Mouse (Mus musculus) B cell, adult 2 months (primary cell): Measurements from ENCODE around the gene Upk3a.
"Not testable (repeated sequence)": the region's sequence is repeated elsewhere in the genome, so short reads cannot be mapped to it uniquely, and the experiment has no call there.

Source experiments
- DNase-seq, 2 experiments: peaks; one replicate each; pipeline ENCODE4 v3.0.0; 2022

Upk3a gene

GRCm38 (mm10) chr15:85000984-85001982 lies 15.7 kb upstream of the Upk3a start:
- peak; percentile 87 to 89 for DNase-seq

DNA sequence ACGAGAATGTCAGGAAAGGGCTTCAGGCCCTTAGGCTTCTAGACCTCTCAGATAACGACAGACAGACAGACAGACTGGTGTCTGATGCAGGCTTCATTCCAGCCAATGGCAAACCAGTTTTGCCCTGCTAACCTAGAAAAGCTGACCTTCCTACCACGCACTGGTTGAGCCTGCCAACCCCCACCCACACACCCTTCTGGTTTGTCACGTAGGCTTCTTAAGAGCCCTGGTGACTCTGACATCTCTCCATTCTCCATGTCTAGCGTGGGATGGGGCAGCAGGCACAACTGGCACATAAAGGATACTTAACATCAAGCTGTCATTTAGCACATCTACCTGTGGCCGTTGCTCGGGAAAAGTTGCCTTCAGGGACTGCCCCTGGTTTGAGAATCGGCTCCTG lies 7.3 kb upstream of the Upk3a start:
- no peak for DNase-seq

DNA sequence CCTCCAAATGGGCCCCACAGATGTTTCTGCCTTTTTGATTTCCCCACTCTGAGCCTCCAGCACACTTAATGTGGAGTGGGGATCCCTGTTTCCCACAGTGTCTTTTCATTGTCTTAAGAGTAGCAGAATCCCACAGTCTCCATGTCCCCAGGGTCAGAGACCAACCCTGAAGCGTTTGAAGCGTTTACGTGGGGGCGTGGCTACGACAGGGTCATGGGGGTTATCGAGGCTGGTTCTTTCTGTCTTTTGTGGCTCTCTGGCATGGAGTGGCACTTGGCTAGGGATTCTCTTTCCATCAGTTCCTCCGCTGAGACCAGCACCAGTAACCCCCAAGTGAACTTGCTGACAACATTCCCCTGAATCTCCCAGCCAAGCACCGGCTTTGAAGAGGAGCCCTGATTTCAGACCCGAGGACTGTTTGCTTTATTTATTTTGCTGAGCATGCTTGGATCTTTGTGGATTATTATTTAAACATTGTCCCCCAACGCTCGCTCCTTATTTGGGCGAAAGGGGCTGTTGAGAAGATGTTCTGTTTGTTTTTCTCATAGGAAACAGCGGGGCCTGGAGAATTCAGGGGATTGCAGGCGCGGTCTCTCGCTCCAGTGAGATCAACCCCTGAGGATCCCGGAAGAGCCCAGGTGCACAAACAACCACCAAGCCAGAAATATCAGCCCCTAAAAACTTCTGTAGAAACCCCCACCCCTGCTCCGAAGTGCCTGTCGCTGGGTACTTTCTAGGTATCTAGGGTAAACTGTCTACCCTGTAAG lies 4.9 kb upstream of the Upk3a start:
- no peak for DNase-seq

- no peak for DNase-seq
Observed at GRCm38 (mm10) chr15:85012662-85013054, 4.3 kb upstream of the Upk3a start.

DNA sequence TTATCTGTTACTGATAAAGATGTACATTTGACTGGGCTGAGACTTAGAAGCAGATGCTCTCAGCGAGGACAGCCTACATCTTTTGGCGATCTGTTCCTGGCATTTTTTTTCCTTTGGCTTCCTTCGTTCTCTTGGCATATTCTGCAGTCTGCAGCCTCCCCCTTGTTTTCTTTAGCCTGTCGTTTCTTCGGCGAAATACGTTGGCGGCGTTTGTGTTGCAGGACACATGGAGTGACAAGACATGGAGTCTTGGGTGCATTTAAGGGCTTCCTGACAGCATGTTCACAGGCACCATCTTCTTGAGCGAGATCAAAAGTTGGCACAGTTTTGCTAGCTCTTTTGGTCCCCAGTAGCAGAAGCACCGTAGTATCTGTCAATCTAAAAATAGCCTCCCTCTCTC lies 1.2 kb upstream of the Upk3a start:
- no peak for DNase-seq

GRCm38 (mm10) chr15:85022211-85022610 lies 5.3 kb downstream of the Upk3a start:
- DNase-seq = no peak

DNA sequence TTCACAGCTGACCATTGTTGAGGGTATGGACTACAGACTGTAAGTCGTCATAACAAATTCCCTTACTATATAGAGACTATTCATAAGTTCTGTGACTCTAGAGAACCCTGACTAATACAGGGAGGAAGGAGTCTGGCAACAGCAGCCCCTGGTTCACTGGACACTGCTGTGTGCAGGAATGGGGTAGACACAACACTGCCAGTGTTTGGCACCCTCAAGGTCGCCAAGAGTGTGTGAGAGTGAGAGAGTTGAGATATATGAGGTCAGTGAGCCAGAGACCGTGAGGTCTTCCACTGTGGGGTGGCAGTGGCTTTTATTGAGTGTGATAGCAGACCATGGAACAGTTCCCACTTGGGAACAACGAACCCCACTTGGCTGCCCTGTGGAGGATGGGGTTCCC lies 9.3 kb downstream of the Upk3a start:
- no peak for DNase-seq

- DNase-seq = no peak
Observed at GRCm38 (mm10) chr15:85027740-85028139, 10.8 kb downstream of the Upk3a start.

- DNase-seq = not testable (repeated sequence)
Observed at GRCm38 (mm10) chr15:85028648-85029047, 11.7 kb downstream of the Upk3a start, which contains the start of gene Fam118a. Gene Fam118a (plus strand): TSS chr15:85028948.

- not testable (repeated sequence) for DNase-seq
Observed at GRCm38 (mm10) chr15:85030643-85031042, 13.7 kb downstream of the Upk3a start.

- DNase-seq = no peak
Observed at GRCm38 (mm10) chr15:85031866-85032265, 14.9 kb downstream of the Upk3a start.

DNA sequence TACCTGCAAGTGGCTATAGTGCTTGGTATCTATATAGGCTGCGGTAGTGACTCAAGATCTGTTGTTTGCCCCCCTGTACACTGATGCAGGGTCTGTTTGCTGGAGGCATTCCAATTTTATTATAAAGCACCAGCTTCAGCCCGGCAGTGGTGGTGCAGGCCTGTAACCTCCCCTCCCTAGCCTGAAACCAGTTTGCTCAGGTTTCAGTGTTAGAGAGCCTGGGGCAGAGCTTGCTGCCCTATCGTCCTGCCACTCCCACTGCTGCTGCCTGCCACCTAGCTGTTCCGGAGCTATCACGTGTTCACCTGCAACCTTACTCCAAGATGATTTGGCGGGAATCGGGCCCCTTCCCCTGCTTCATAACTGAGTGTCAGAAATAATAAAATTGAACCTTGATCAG lies 17.0 kb downstream of the Upk3a start:
- not testable (repeated sequence) for DNase-seq

DNA sequence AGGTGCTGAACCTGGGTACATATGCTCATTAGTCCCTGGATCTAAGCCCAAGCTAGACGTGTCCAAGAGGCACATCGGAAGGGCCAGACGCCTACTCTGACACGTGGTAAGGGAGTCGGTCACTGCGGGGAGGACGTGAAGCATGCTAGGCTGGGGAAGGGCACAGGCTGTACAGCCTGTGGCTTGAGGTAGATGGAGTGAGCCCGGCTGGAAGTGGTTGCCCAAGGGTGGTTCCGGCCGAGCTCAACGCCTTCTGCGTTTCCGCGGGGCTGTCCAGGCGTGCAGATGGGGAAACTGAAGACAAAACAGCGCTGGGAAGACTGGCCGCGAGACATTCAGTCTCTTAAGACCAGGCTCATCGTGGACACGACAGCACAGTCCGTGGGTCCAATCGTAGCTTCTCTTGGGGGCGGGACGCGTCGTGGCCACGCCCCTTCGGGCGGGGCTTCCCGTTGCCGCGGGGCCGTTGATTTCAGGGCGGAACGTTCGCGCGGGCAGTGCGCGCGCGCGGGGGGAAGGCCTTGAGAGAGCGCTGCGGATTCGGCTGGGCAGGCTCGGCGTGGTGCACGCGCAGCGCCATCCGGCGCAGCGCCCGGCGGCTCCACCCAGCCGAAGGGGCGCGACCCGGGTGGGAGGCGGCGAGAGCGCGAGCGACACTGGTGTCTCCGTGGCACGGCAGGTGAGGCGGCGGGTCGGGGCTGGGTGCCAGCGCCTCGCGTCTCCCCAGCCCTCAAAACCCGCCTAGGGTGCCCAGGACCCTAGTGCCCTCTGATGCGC lies 19.8 kb downstream of the Upk3a start:
- peak; percentile 99 for DNase-seq

GRCm38 (mm10) chr15:85037343-85037690 lies 20.4 kb downstream of the Upk3a start:
- no peak for DNase-seq

GRCm38 (mm10) chr15:85041546-85042225 lies 24.7 kb downstream of the Upk3a start:
- no peak for DNase-seq

GRCm38 (mm10) chr15:85042361-85042954 lies 25.5 kb downstream of the Upk3a start:
- DNase-seq = peak; percentile 79 to 87

GRCm38 (mm10) chr15:85043116-85043515 lies 26.2 kb downstream of the Upk3a start:
- no peak for DNase-seq

DNA sequence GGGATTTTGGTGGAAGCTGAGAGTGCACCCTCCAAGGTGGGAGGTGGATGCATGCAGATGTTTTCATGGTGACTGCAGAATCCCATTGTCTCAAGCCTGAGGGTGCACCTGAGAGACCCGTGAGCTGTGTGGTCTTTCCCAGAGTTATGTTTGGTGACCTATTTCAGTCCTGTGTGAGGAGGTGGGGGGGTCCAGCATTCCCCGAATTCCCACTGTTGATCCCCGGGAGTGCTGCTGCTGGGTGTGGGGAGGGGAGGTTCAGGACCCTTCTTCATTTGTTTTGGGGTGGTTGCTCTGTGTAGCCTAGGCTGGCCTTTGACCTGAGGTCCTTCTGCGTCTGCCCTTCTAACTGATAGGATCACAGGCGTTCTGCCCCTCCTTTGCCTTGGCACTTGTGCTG lies 26.8 kb downstream of the Upk3a start:
- no peak for DNase-seq

- no peak for DNase-seq
Observed at GRCm38 (mm10) chr15:85046230-85046950, 29.4 kb downstream of the Upk3a start.

- DNase-seq = no peak
Observed at GRCm38 (mm10) chr15:85047865-85048264, 30.9 kb downstream of the Upk3a start.

- DNase-seq = no peak
Observed at GRCm38 (mm10) chr15:85049758-85050157, 32.8 kb downstream of the Upk3a start.
